Mouse (Mus musculus) mouse embryonic stem cell (cell line): Measurements from ENCODE around the gene Klf4.

Experiments
- in situ Hi-C, 2 experiments: fragments of 300-500 bp; cut with MboI; formaldehyde crosslinking; loops; 1 replicate in 1 of 2; 3 replicates in 1 of 2; pipeline ENCODE4 v1.14.3; 2019 to 2020; ENCODE audit warnings: low sequenced_read_pairs in 2 of 2, low pct_unique_long_range_greater_than_20kb in 1 of 2, mixed read lengths in 1 of 2; ENCODE audit not compliant: unreplicated experiment in 1 of 2

The Klf4 gene

DNA sequence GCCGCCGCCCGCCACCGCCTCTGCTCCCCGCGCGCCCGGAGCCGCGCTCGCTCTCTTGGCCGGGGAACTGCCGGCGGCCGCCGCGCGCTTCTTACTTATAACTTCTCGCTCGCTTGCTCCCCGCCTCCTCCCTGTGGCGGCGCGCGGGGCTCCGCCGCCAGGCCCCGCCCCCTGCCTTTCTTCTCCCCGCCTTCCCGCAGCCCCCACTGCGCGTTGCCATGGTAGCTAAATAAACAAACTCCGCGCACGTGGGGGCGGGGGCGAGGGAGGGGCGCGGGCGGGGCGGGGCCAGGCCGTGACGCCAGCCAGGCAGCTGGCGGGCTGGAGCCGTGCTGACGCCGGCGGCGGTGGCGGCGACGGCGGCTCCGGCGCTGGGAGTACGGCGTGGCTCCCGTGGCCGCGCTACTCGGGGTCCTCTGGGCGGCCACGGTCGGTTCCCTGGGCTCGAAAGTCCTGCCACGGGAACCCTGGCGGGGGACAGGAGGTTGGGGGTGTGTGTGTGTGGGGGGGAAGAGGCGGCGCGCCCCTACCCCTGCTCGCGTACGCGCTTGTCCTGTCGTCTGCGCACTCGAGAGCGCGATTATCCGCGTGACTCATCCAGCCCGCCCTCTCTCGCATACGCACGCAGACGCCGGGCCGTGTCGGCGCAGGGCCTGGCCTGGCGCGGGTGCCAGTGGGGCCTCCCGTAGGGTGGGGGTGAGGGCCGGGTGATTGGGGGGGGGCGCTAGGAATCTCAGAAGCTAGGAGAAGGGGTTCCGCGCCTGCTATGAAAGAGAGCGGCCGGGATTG is at the start of gene Klf4:
Gene Klf4, minus strand, starts transcription at position 60 of the 789 bp plus-strand sequence.
- in situ Hi-C loops = loop anchor here in 1 of 2 experiments (25.0 kb wide), 1 partner anchor 955 kb away; no protein-coding TSS in a partner anchor

DNA sequence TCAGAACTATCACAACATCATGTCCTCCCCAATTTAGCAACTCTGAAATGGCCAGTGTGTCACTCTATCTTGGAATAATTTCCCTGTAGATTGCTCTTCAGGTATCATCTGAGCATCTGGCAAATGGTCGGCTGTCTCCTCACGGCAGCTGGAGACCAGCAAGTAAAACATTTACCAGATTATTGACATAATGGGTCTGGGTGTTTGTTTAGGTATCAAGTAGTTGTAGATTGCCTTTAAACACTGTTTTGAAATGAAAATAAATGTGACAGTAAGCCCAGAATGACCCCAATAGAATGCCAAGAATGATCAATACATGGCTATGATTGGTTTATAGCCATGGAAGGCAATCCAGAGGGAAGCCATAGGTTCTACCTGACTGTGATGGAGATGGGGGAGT is 39.2 kb upstream of the Klf4 start:
- in situ Hi-C loops = no loop called here

- in situ Hi-C loops = no loop called here
These were observed 35.7 kb upstream of the Klf4 start for GRCm38 (mm10) chr4:55567986-55568385.

DNA sequence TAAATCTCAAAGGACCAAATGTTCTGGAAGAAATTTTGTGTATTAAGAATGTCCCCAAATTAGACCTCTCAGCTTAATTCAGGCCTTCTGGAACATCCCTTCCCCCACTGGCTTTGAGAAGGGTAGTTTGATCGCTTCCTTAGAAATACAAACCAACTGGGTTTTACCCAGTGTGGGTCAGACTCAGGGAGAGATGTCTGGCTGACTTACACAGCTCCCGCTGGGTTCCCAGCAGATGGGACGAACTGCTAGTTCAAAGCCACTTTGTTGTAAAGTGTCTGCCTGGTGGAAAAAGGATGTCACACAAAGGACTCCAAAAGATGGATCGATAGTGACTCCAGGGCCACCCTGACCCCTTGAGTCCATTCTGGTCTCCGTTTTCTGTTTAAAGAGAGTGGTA is 35.3 kb upstream of the Klf4 start:
- in situ Hi-C loops = no loop called here

GRCm38 (mm10) chr4:55564317-55564716 is 32.1 kb upstream of the Klf4 start:
- in situ Hi-C loops = no loop called here

DNA sequence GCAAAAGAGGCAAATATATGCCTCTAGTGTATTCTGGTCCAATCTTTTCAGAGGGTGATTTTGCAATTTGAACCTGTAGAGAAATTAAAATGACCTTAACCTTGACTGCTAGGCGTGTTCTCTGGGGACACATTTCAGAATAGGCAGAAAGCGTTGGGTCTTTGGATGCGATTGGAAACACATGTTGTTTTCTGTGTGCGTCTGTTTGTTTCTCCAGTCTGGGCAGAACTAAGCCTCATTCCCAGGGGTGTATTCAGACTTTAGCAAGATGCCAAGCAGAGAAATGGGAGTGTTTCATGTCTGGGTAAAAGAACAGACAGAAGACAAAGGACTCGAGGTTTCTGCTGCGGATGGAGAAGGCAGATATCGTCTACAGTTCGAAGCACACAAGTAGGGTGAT is 30.8 kb upstream of the Klf4 start:
- in situ Hi-C loops = no loop called here

GRCm38 (mm10) chr4:55562062-55562461 is 29.8 kb upstream of the Klf4 start:
- in situ Hi-C loops = no loop called here

GRCm38 (mm10) chr4:55546869-55547268 is 14.6 kb upstream of the Klf4 start:
- in situ Hi-C loops = loop anchor here in 1 of 2 experiments (25.0 kb wide), 1 partner anchor 940 kb away; no protein-coding TSS in a partner anchor

GRCm38 (mm10) chr4:55542753-55543152 is 10.5 kb upstream of the Klf4 start:
- in situ Hi-C loops = loop anchor here in 1 of 2 experiments (25.0 kb wide), 1 partner anchor 945 kb away; no protein-coding TSS in a partner anchor

DNA sequence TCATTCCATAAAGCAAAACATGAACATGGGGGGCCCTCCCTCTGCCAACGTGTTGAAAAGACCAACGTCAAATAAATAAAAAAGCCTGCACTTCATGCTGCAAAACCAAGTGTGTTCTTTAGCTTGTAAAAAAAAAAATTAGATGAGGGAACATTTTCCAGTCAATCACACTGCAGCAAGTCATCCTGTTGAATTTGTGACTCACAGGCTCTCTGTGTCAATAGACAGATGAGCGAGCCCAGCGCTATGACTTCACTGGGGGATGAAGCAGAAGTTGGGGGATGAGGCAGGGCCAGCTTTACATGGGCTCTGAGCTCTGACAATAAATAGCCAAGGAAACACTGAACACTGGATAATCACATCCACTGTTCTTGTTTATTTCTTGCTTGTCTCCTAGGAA is 9.4 kb upstream of the Klf4 start:
- in situ Hi-C loops = loop anchor here in 1 of 2 experiments (25.0 kb wide), 1 partner anchor 946 kb away; no protein-coding TSS in a partner anchor

DNA sequence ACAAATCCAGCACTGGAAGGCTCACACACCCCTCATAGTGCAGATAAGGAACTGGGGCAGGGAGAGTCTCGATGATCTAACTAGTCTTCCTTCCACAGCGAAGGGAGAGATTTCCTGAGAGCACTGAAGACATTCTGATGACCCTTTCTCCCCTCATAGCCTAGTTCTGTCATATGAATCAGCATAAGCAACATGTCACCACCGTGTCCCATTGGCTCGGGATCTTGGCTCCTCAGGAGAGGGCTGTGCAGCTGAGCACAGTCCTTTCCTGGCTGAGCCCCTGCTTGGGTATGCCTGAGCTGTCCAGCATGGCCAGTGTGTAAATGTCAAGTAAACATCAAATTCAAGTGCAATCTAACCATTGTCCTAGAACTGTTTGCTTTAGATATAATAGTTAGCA is 9.0 kb upstream of the Klf4 start:
- in situ Hi-C loops = loop anchor here in 1 of 2 experiments (25.0 kb wide), 1 partner anchor 946 kb away; no protein-coding TSS in a partner anchor

GRCm38 (mm10) chr4:55535012-55535411 is 2.7 kb upstream of the Klf4 start:
- in situ Hi-C loops = loop anchor here in 1 of 2 experiments (25.0 kb wide), 1 partner anchor 952 kb away; no protein-coding TSS in a partner anchor

- in situ Hi-C loops = loop anchor here in 1 of 2 experiments (25.0 kb wide), 1 partner anchor 953 kb away; no protein-coding TSS in a partner anchor
These were observed 2.2 kb upstream of the Klf4 start for GRCm38 (mm10) chr4:55534510-55534909.

GRCm38 (mm10) chr4:55533803-55534254 is 1.6 kb upstream of the Klf4 start:
- in situ Hi-C loops = loop anchor here in 1 of 2 experiments (25.0 kb wide), 1 partner anchor 953 kb away; no protein-coding TSS in a partner anchor

GRCm38 (mm10) chr4:55533196-55533802 is 1.0 kb upstream of the Klf4 start:
- in situ Hi-C loops = loop anchor here in 1 of 2 experiments (25.0 kb wide), 1 partner anchor 954 kb away; no protein-coding TSS in a partner anchor

DNA sequence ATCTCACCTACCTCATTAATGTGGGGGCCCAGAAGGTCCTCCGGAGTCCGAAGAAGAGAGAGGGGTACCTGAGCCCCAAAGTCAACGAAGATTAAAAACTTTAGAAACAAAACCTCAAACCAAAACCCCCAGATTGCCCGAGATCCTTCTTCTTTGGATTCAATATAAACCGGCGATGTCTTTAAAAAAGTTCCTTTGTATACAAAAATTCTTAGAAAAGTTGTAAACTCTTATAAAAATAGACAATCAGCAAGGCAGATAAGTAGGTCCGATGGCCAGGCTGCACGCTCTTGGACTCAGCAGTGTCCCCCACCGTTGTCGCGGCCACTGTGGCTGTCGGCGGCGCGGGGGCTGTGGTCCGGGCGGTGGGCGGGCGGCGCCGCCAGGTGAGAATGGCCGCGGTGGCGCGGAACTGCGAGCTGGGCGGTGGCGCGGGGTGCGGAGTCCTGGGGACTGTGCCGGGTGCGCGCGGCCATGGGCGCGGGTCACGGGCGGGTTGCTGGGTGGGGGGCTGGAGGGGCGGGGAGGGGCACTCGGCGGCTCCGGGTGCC is 335 bp downstream of the Klf4 start:
- in situ Hi-C loops = loop anchor here in 1 of 2 experiments (25.0 kb wide), 1 partner anchor 955 kb away; no protein-coding TSS in a partner anchor

GRCm38 (mm10) chr4:55531096-55531855 is 990 bp downstream of the Klf4 start:
- in situ Hi-C loops = loop anchor here in 1 of 2 experiments (25.0 kb wide), 1 partner anchor 956 kb away; no protein-coding TSS in a partner anchor

DNA sequence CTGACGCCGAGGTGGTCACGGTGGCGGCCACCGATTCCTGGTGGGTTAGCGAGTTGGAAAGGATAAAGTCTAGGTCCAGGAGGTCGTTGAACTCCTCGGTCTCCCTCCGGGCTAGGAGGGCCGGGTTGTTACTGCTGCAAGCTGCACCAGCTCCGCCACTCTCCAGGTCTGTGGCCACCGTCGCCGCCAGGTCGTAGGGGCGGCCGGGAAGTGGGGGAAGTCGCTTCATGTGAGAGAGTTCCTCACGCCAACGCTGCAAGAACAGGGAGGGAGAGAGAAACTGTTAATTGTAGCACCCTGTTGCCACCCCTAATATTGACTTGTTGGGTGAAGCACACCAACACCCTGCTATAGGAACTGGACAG is 1.6 kb downstream of the Klf4 start:
- in situ Hi-C loops = loop anchor here in 1 of 2 experiments (25.0 kb wide), 1 partner anchor 957 kb away; no protein-coding TSS in a partner anchor
